Mouse (Mus musculus) limb, embryonic 13.5 days (tissue): ENCODE data around the gene Cdc20b. TPM values are rescaled to one million over a fixed set of nuclear protein-coding genes. Genes with fewer than 3 reads are reported as not detected.
A peak's percentile ranks its signal among the peaks of the same experiment; 100 is the strongest.
"Not testable (repeated sequence)": the region's sequence is repeated elsewhere in the genome, so short reads cannot be mapped to it uniquely, and the experiment has no call there.

Source experiments
- ATAC-seq: fragments of 200-750 bp; cut with Nextera tagmentation; 2 replicates; pipeline ENCODE4 v1.8.0; 2017; ENCODE audit warnings: low read depth, moderate number of reproducible peaks, moderate TSS enrichment; ENCODE audit not compliant: low FRiP score
- H3K27ac ChIP-seq: fragments of 300-500 bp; sonication (generic); 2 replicates; pipeline ENCODE4 v1.5.1; 2015; ENCODE audit warnings: inconsistent platforms, mild to moderate bottlenecking, moderate library complexity
- H3K27me3 ChIP-seq: fragments of 300-500 bp; sonication (generic); 2 replicates; pipeline ENCODE4 v1.6.1; 2015; ENCODE audit warnings: mild to moderate bottlenecking, inconsistent platforms
- H3K36me3 ChIP-seq: fragments of 300-500 bp; sonication (generic); 2 replicates; pipeline ENCODE4 v1.6.1; 2015; ENCODE audit warnings: inconsistent platforms, mild to moderate bottlenecking, moderate library complexity
- H3K4me1 ChIP-seq: fragments of 300-500 bp; sonication (generic); 2 replicates; pipeline ENCODE4 v1.6.1; 2015; ENCODE audit warnings: inconsistent platforms
- H3K4me2 ChIP-seq: fragments of 300-500 bp; sonication (generic); replicated peaks from 2 replicates; pipeline ENCODE4 v1.6.1; 2015; ENCODE audit warnings: inconsistent platforms, mild to moderate bottlenecking, moderate library complexity
- H3K4me3 ChIP-seq: fragments of 300-500 bp; sonication (generic); 2 replicates; pipeline ENCODE4 v1.5.1; 2015; ENCODE audit warnings: moderate library complexity, mild to moderate bottlenecking, inconsistent platforms
- H3K9ac ChIP-seq: fragments of 300-500 bp; sonication (generic); 2 replicates; pipeline ENCODE4 v1.6.1; 2015; ENCODE audit warnings: mild to moderate bottlenecking, inconsistent platforms
- H3K9me3 ChIP-seq: fragments of 300-500 bp; sonication (generic); 2 replicates; pipeline ENCODE4 v1.6.1; 2016; ENCODE audit warnings: inconsistent platforms
- WGBS: fragments of 180-500 bp; shearing (Covaris S2); methylation state at CpG from one replicate; pipeline ENCODE4 v1.1.7; 2015; 5-methylcytosine and 5-hydroxymethylcytosine counted together
- polyA plus RNA-seq: library from polyadenylated mRNA; unstranded; fragments of >200 nt; fragmentation: Nextera tagmentation; extraction: Ambion mirVana; gene quantifications from 2 replicates; pipeline ENCODE4 v1.2.1, GENCODE M21; 2015

Cdc20b gene
- polyA plus RNA-seq, 1 experiment from 2014 or later, result not detected

DNA sequence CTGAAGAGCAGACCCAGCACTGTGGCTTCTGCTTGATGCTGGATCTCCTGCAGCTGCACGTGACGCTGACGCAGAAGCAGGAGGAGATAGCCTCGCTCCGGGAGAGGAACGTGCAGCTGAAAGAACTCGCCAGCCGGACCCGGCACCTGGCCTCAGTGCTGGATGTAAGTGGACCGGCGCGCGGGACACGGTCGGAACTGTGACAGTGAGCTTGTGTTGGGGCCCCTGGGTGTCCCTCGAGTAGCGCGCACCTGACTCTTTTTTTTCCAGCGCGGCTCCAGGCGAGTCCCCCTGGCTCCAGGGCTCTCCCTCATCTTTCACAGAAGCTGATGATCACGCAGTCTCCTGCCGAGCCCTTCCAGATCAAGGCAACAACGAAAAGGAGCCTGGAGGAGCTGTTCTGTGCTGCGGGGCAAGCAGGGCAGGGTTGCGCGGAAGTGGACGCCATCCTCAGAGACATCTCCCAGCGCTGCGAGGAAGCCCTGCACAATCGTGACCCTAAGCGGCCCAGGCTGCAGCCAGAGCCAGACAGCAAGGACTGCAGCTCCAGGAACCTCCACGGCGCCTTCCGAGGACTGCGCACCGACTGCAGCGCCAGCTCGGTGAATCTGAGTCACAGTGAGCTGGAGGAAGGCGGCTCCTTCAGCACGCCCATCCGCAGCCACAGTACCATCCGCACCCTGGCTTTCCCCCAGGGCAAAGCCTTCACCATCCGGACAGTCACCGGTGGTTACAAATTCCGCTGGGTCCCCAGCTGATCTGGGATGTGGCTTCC, 36.3 kb upstream of the Cdc20b start:
- peak; percentile 42; the same call in 1 of the 2 replicates for ATAC-seq
- Histone ChIP-seq H3K4me3 (peak overlapping the region; percentile 49), H3K27ac (no peak overlapping the region), H3K9me3 (no peaks in the 10 kb centered on the region), H3K4me1 (peaks cover 24% of the 10 kb centered on the region), H3K4me2 (peak overlapping the region; percentile 95), H3K36me3 (no peaks in the 10 kb centered on the region), H3K9ac (peak overlapping the region; percentile 67), H3K27me3 (peaks cover 75% of the 10 kb centered on the region)
- WGBS, result under 1% methylated on average over 46 of the region's 46 CpGs

DNA sequence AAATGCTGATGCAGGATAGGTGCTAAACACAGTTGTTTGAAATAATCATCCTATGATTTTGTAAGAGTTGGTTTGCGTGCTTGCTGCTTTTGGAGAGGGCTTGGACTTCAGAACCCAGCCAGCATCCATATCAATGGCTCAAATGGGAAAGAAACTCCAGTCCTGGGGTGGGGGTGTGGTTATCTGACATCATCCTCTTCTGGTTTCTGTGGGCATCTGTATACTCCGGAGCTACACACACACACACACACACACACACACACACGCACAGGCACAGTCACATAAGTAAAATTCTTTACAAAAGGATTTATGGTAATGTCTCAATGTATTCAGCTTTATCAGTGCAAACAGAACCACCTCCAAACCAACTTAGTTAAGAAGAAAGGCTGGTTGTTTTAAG, 34.8 kb upstream of the Cdc20b start:
- Histone ChIP-seq H3K9me3 (no peaks in the 10 kb centered on the region), H3K4me3 (no peak overlapping the region), H3K9ac (no peak overlapping the region), H3K4me2 (no peak overlapping the region), H3K36me3 (no peaks in the 10 kb centered on the region), H3K27ac (no peak overlapping the region), H3K4me1 (peaks cover 15% of the 10 kb centered on the region), H3K27me3 (peaks cover 60% of the 10 kb centered on the region)
- ATAC-seq, result no peak
- WGBS, result 75% methylated on average over 3 of the region's 3 CpGs

DNA sequence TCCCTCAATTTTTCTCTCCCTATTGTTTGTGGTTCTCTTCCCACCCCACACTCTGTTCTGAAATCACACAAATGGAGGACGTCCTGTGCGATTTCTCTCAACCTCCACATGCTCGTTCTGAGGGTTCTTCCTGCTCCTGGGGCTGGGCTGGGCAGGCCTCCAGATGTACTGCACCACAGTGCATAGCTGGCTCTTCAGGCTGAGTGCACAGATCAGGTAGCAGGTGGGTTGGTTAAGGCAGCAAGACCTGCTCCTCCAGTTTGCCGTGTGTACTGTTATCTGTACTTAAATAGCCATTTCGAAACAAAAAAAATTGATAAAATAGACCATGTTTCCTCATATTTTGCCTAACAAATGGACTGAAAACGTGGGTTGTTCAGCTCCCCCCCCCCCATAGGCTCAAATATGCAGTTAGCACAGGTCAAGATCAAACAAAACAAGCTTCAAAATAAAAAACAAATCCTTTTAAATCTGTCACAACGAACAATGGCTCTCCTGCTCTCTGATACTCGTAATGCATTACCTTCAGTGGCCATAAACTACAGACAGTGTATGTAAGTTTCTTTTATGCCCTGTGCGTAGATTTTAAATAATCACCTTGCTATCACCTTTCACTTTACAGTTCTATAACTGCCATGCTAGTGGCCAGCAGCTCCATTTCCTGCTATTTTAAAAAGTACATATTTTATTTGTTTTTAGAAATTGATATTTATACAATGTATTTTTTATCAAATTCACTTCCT, 34.2 kb upstream of the Cdc20b start:
- Histone ChIP-seq H3K9ac (no peak overlapping the region), H3K4me1 (peaks cover 15% of the 10 kb centered on the region), H3K9me3 (no peaks in the 10 kb centered on the region), H3K27ac (no peak overlapping the region), H3K36me3 (no peaks in the 10 kb centered on the region), H3K27me3 (peaks cover 54% of the 10 kb centered on the region), H3K4me3 (no peak overlapping the region), H3K4me2 (no peak overlapping the region)
- no peak for ATAC-seq
- 63% methylated on average over 9 of the region's 9 CpGs for WGBS

DNA sequence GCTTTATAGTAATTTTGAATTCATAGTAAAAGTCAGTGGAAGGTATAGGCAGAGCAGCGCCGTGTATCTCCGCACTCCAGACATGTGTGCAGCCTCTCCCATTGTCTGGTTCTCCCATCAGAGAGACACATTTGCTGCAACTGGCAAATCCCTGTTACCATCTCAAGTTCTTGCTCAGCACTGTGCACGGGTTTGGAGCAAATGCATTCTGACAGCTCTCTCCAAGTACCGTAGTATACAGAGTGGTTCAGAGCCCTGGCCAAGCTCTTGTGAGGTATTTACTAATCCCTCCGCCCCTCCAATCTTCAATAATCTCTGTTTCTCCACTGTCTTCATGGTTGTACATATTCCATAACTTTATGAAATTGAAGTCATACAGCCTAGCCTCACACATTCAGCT, 22.2 kb upstream of the Cdc20b start:
- no peak for ATAC-seq
- WGBS, result 76% methylated on average over 6 of the region's 6 CpGs
- Histone ChIP-seq H3K36me3 (no peaks in the 10 kb centered on the region), H3K4me2 (peak overlapping the region; percentile 53; the same call in 1 of the 2 replicates), H3K9ac (no peak overlapping the region), H3K27me3 (no peaks in the 10 kb centered on the region), H3K27ac (no peak overlapping the region), H3K9me3 (no peaks in the 10 kb centered on the region), H3K4me1 (no peaks in the 10 kb centered on the region), H3K4me3 (no peak overlapping the region)

DNA sequence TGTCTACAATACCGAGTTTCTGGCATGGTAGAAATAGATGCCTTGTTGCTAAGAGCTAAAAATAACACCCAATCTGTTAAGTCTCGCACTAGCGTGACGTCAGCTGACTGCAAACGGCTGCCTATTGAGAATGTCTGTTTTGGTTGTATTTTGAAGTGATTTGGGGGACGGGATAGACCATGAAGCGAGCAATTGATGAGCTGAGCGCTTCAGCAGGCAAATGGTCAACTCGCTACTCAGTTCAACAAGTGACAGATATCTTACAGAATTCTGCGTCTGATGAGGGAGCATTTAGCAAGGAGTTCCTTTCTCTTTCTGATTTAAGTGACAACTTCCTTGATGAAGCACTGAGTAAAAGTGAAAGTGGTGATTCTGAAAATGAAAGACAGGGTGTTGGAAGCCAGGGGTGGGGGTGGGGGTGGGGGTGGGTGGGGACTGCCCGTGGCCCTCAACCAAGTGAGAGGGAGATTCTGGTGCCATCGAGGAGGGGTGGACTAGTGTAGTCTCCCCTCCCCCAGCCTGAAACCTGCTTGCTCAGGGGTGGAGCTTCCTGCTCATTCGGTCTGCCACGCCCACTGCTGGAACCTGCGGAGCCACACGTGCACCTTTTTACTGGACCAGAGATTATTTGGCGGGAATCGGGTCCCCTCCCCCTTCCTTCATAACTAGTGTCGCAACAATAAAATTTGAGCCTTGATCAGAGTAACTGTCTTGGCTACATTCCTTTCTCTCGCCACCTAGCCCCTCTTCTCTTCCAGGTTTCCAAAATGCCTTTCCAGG, 21.5 kb upstream of the Cdc20b start:
- H3K27me3 ChIP-seq, ATAC-seq, H3K9ac ChIP-seq, H3K9me3 ChIP-seq, H3K36me3 ChIP-seq, H3K27ac ChIP-seq, H3K4me1 ChIP-seq: not testable (repeated sequence)
- 39% methylated on average over 19 of the region's 20 CpGs for WGBS
- Histone ChIP-seq H3K4me3 (peak overlapping the region; percentile 29), H3K4me2 (peak overlapping the region; percentile 53)

DNA sequence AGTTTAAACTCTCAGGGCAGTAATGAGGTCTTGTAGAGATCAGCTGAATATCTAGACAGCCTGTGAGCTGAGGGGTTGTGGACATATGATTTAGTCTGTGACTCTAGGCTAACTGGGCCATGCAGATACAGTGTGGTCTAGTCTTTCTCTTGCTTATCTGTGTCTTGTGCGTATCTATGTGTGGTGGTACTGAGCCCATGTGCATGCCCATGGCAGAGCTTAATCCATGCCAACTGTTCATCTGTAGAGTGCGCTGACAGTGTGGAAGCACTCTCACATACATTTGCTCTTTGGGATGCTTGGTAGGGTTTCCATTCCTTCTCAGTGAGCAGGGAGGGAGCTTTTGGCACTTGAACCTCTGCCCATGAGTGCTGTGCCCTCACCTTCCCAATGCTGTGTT, 13.4 kb upstream of the Cdc20b start:
- no peaks in the 10 kb centered on the region for H3K4me1 ChIP-seq
- no peak overlapping the region for H3K9ac ChIP-seq
- no peaks in the 10 kb centered on the region for H3K36me3 ChIP-seq
- H3K27me3 ChIP-seq, result 0 out of 2 replicates have a peak, but pooled peaks cover 3% of the 10 kb centered on the region
- H3K4me2 ChIP-seq, result no peak overlapping the region
- no peak overlapping the region for H3K4me3 ChIP-seq
- no peaks in the 10 kb centered on the region for H3K9me3 ChIP-seq
- no peak overlapping the region for H3K27ac ChIP-seq
- ATAC-seq, result no peak
- WGBS, result 88% methylated on average over 2 of the region's 2 CpGs

DNA sequence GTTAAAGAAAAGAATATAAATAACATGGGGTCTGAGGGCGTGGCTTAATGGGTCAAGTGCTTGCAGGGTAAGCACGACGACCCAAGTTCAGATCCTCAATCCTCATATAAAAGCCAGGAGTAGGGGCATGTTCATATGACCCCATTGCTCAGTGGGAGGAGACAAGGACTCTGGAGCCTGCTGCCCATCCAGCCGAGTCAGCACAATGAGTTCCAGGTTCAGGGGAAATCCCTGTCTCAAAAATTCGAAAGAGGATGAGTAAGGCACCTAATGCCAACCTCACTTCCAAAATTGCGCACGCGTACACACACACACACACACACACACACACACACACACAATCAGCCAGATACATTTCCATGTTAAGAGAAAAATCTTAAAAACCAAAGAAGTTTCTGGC, 12.4 kb upstream of the Cdc20b start:
- Histone ChIP-seq H3K36me3 (no peaks in the 10 kb centered on the region), H3K4me1 (no peaks in the 10 kb centered on the region), H3K27me3 (0 out of 2 replicates have a peak, but pooled peaks cover 3% of the 10 kb centered on the region), H3K4me3 (no peak overlapping the region), H3K9ac (no peak overlapping the region; the same call in 1 of the 2 replicates), H3K9me3 (no peaks in the 10 kb centered on the region), H3K4me2 (no peak overlapping the region), H3K27ac (no peak overlapping the region)
- ATAC-seq, result no peak
- 70% methylated on average over 8 of the region's 8 CpGs for WGBS

DNA sequence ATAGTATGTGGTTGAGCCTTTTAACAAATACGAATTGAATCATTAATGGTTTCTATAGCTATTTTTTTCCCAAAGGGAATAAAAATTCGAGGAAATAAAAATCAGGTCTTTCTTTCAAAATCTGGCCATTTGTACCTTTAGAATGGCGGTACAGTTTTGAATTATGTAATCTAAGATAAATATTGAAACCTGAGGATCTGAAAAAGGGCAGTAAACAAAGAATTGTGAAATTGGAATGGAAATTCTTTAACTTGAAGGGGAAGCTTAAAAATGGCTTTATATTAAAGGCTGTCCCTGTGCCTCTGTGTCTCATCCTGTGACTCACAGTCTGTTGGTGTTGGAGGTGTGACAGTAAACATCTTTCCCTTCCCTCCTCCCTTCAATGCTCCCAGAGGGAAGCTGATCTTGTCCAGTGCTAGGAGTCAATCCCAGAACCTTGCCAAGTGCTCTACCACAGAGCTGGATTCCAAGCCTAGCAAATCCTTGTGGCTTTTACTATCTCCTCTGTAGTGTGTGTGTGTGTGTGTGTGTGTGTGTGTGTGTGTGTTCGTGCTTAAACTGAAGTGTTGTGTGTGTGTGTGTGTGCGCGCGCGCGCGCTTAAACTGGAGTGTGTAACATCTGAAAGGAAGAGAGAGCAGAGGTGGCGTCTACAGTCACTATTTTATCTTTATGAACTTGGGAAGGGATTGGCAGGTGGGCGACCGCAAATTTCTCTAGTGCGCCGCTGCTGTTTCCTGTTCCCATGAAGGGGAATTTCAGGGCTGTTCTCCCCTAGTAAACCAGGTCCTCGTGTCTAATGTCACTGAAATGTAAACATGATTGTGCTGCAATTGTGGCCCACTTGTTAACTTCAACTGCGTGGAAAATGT, 11.4 kb upstream of the Cdc20b start:
- 0 out of 2 replicates have a peak, but pooled peaks cover 3% of the 10 kb centered on the region for H3K27me3 ChIP-seq
- no peak overlapping the region for H3K4me3 ChIP-seq
- H3K4me2 ChIP-seq, result no peak overlapping the region
- H3K9me3 ChIP-seq, result no peaks in the 10 kb centered on the region
- no peaks in the 10 kb centered on the region for H3K36me3 ChIP-seq
- 63% methylated on average over 17 of the region's 17 CpGs for WGBS
- no peak for ATAC-seq
- H3K9ac ChIP-seq, result no peak overlapping the region
- no peaks in the 10 kb centered on the region for H3K4me1 ChIP-seq
- H3K27ac ChIP-seq, result no peak overlapping the region

DNA sequence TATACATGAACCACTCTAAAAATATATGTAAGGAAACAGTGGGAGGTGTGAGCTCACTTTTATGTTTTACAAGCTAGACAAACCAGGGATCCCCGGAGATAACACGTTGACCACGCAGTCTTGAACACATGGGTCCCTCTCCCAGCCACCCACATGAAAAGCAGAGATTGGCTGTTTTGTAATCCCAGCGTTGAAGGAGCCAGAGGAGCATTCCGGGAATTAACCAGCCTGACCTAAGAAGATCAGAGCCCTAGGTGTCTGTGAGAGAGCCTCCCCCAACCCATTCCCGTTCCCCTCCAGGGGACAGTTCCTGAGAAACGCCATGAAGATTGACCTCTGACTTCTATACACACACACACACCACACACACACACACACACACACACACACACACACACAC, 3.6 kb upstream of the Cdc20b start:
- Histone ChIP-seq H3K9ac (no peak overlapping the region), H3K36me3 (no peaks in the 10 kb centered on the region), H3K27me3 (peaks cover 43% of the 10 kb centered on the region), H3K4me3 (peak overlapping the region; percentile 58), H3K9me3 (no peaks in the 10 kb centered on the region), H3K4me2 (peak overlapping the region; percentile 93), H3K27ac (no peak overlapping the region), H3K4me1 (peaks cover 18% of the 10 kb centered on the region)
- WGBS, result under 1% methylated on average over 7 of the region's 7 CpGs
- ATAC-seq, result 0 out of 2 replicates have a peak, but pooled peaks have one; percentile 2

DNA sequence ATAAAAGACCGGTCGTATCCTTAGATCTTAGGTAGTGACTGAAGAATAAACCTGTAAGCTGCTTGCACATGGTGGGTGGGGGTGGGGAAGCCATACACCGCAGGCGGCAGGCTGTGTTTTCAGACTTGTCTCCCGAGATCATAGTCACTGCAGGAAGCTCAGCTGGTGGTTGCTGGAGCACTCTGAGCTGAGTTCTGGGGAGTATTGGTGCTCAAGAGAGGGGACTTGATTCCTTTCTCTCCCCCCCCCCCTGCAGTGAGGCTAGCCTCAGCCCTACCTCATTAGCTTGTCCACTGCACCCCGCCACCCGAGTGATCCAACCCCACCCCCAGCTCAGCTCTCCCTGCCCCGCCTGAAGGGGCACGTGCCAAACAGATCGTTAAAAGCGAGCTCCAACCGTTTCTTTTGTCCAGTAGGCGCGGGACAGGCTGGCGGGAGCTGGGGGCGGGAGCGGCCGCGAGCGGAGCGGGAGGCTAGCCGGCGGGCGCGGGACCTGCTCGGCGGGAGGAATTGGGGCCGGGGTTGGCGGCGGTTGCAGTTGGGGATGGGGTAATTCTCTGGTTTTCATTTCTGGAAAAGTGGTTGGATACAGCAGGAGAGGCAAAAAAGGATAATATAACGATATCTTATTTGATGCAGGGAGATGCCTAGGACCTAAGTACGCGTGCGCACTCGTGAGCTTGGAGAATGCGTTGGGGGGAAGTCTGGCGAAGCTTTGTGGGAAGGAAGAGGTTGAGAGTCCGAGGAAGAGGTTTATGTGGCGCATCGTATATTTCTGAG, 2.9 kb upstream of the Cdc20b start:
- under 1% methylated on average over 39 of the region's 40 CpGs for WGBS
- Histone ChIP-seq H3K4me2 (peak overlapping the region; percentile 93), H3K4me3 (peak overlapping the region; percentile 58), H3K9me3 (no peaks in the 10 kb centered on the region), H3K36me3 (no peaks in the 10 kb centered on the region), H3K4me1 (peaks cover 18% of the 10 kb centered on the region), H3K27me3 (peaks cover 43% of the 10 kb centered on the region), H3K9ac (peak overlapping the region; percentile 68), H3K27ac (no peak overlapping the region)
- ATAC-seq, result peak; percentile 51

DNA sequence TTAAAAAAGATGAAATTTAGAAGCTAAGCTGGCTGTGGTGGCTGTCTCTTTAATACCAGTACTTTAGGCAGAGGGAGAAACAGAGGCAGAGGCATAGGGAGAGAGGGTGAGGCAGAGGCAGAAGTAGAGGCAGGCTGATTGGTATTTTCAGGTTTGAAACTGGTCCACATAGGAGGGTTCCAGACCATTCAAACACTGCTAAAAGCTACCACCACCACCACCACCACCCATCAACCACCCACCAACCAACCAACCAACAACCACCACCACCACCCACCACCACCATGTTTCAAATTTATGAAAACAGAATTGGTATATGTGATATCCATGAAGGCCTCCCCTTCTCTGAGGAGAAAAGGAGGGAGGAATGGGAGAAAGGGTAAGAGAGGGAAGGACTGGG, 2.1 kb upstream of the Cdc20b start:
- no peaks in the 10 kb centered on the region for H3K36me3 ChIP-seq
- no peak overlapping the region for H3K27ac ChIP-seq
- H3K4me2 ChIP-seq, result no peak overlapping the region; the same call in 1 of the 2 replicates
- no peak overlapping the region for H3K9ac ChIP-seq
- H3K27me3 ChIP-seq, result peaks cover 47% of the 10 kb centered on the region
- peaks cover 18% of the 10 kb centered on the region for H3K4me1 ChIP-seq
- no peak for ATAC-seq
- H3K4me3 ChIP-seq, result no peak overlapping the region
- no peaks in the 10 kb centered on the region for H3K9me3 ChIP-seq
